In the genomic region with DNA sequence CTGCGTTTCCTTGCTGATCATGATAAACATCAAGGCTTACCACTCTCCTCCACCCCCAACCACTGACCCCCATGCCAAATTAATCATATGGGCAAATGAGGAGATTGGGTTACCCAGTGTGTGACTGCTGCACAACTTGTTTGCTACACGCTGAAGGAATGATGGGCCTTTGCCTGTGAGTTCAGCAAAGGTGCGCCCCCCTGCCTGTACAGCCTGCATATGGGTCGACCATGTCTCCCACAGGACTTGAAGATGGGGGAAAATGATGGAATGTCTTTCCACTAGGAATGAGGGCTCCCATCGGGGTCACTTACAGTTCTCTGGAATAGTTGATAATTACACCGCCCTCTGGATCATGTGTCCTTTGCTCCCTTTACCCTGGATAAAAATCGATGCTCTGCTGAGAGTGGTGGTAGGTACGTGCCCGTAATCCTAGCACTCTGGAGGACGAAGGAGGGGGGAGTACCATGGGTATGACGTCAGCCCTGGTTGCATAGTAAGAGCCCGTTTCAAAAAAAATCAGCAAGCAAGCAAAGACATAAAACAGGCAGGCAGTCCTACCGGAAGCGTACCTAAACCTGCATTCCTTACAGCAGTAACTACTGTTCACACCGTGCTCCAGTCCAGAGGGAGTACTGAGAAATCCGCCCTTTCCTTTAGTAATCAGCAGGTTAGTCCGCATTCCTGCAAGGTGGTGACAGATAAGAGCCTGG, we compare ENCODE assay signal across 13 mouse cellular contexts. TPM values are rescaled to one million over a fixed set of nuclear protein-coding genes. Genes with fewer than 3 reads are reported as not detected.
DNase-seq lines count a peak whose midpoint lies in the region; ATAC-seq and TF ChIP-seq lines count a peak whose summit lies in the region.
"Had no signal": no experiment of that assay in that cellular context is flagged by ENCODE, and none has a peak within 500 bp of the region (broad histone marks: within the 10 kb centered on the region; RNA-seq: fewer than 3 reads in every experiment).

No protein-coding gene starts in this region.

- no peaks in the 10 kb centered on the region for H3K27me3 ChIP-seq in heart, embryonic 16.5 days (ENCODE audit: control insufficient read depth, insufficient read depth, low read length)
- peaks cover 5% of the 10 kb centered on the region for H3K27me3 ChIP-seq in E14TG2a.4 (ENCODE audit: insufficient read depth, low read length)
- no peaks in the 10 kb centered on the region for H3K27me3 ChIP-seq in embryonic facial prominence, embryonic 14.5 days (replicated peaks; ENCODE audit: control insufficient read depth, insufficient read depth, low read length)
- no peaks in the 10 kb centered on the region for H3K27me3 ChIP-seq in liver, embryonic 13.5 days
- H3K27me3 ChIP-seq: CH12.LX had no signal

- H3K4me2 ChIP-seq in heart, embryonic 16.5 days (ENCODE audit: low read depth, low read length): peak overlapping the region; percentile 44
- H3K4me2 ChIP-seq in embryonic facial prominence, embryonic 14.5 days (ENCODE audit: low read depth, low read length): peak overlapping the region; percentile 36
- H3K4me2 ChIP-seq in liver, embryonic 13.5 days: peak overlapping the region; percentile 17; the same call in 1 of the 2 replicates

- H3K36me3 ChIP-seq in heart, embryonic 16.5 days (ENCODE audit: control insufficient read depth, insufficient read depth): no peaks in the 10 kb centered on the region
- no peaks in the 10 kb centered on the region for H3K36me3 ChIP-seq in E14TG2a.4 (ENCODE audit: insufficient read depth, low read length)
- H3K36me3 ChIP-seq in embryonic facial prominence, embryonic 14.5 days (ENCODE audit: control insufficient read depth, insufficient read depth, low read length): no peaks in the 10 kb centered on the region
- no peaks in the 10 kb centered on the region for H3K36me3 ChIP-seq in liver, embryonic 13.5 days

- H3K9ac ChIP-seq in heart, embryonic 16.5 days (ENCODE audit: low read length): no peak overlapping the region
- no peak overlapping the region for H3K9ac ChIP-seq in embryonic facial prominence, embryonic 14.5 days (ENCODE audit: low read depth, low read length)
- H3K9ac ChIP-seq in liver, embryonic 13.5 days: no peak overlapping the region

- H3K27ac ChIP-seq in heart, embryonic 16.5 days (ENCODE audit: low read length): no peak overlapping the region
- H3K27ac ChIP-seq in embryonic facial prominence, embryonic 14.5 days (replicated peaks; ENCODE audit: low read depth, low read length): peak overlapping the region; percentile 36; the same call in 1 of the 2 replicates
- no peak overlapping the region for H3K27ac ChIP-seq in liver, embryonic 13.5 days
- H3K27ac ChIP-seq: gastrocnemius, adult 2 months had no signal

- no peak for DNase-seq in heart, adult 18-20 months
- peak; percentile 87 for DNase-seq in embryonic facial prominence, embryonic 14.5 days (ENCODE audit: low spot score)
- DNase-seq in liver, embryonic 13.5 days: no peak
- DNase-seq in cerebellum, postnatal 36 days: no peak
- DNase-seq in spleen, postnatal 4 days (ENCODE audit: low spot score in 2 of 2): no peak
- DNase-seq in thymus, postnatal 10 days (ENCODE audit: low spot score in 2 of 2): no peak
- DNase-seq: adrenal gland, adult 2 months; cerebellum, adult 2 months; gastrocnemius, adult 2 months had no signal

- ATAC-seq in heart, embryonic 16.5 days (replicated peaks; ENCODE audit: extremely low read depth, insufficient read depth, low FRiP score): no peak
- ATAC-seq in embryonic facial prominence, embryonic 14.5 days (ENCODE audit: low read depth): peak; percentile 94
- peak; percentile 78 for ATAC-seq in liver, embryonic 13.5 days (ENCODE audit: low read depth)

- no peak for TF ChIP-seq CTCF in E14TG2a.4 (conservative IDR thresholded peaks at IDR 0.05; ENCODE audit: low read length)

- peaks cover 3% of the 10 kb centered on the region; the same call in 1 of the 2 replicates for H3K4me1 ChIP-seq in heart, embryonic 16.5 days (ENCODE audit: control insufficient read depth, insufficient read depth, low read length)
- peaks cover 12% of the 10 kb centered on the region for H3K4me1 ChIP-seq in E14TG2a.4 (replicated peaks; ENCODE audit: low read depth, low read length)
- H3K4me1 ChIP-seq in embryonic facial prominence, embryonic 14.5 days (ENCODE audit: control insufficient read depth, insufficient read depth, low read length): no peaks in the 10 kb centered on the region
- H3K4me1 ChIP-seq in liver, embryonic 13.5 days (replicated peaks): 0 out of 2 replicates have a peak, but pooled peaks cover 3% of the 10 kb centered on the region

- 35% methylated on average over 17 of the region's 17 CpGs for WGBS in heart, embryonic 16.5 days
- WGBS in embryonic facial prominence, embryonic 14.5 days: 37% methylated on average over 17 of the region's 17 CpGs
- 38% methylated on average over 17 of the region's 17 CpGs for WGBS in liver, embryonic 13.5 days (ENCODE audit: insufficient replicate concordance)

- no peak overlapping the region for H3K4me3 ChIP-seq in heart, embryonic 16.5 days (ENCODE audit: low read length)
- peak overlapping the region; percentile 30; the same call in 1 of the 2 replicates for H3K4me3 ChIP-seq in E14TG2a.4 (replicated peaks; ENCODE audit: low read length)
- H3K4me3 ChIP-seq in embryonic facial prominence, embryonic 14.5 days (ENCODE audit: low read depth, low read length): no peak overlapping the region
- H3K4me3 ChIP-seq in liver, embryonic 13.5 days (replicated peaks): no peak overlapping the region
- H3K4me3 ChIP-seq: gastrocnemius, adult 2 months had no signal

- no peaks in the 10 kb centered on the region for H3K9me3 ChIP-seq in heart, embryonic 16.5 days (replicated peaks; ENCODE audit: control insufficient read depth, low read length)
- H3K9me3 ChIP-seq in E14TG2a.4 (ENCODE audit: low read length): no peaks in the 10 kb centered on the region
- H3K9me3 ChIP-seq in embryonic facial prominence, embryonic 14.5 days (ENCODE audit: control insufficient read depth, low read length): no peaks in the 10 kb centered on the region
- no peaks in the 10 kb centered on the region for H3K9me3 ChIP-seq in liver, embryonic 13.5 days (replicated peaks)

RNA-seq across cellular contexts. Expression of a gene that starts 11.7 kb away (rescaled TPM):
- polyA plus RNA-seq in heart, embryonic 16.5 days (2015; fragmentation: Nextera tagmentation; extraction: Ambion mirVana): 0.30 and 0.45 TPM in 2 replicates
- not detected for total RNA-seq in heart, adult 18-20 months (2021)
- 0.90 and 1.1 TPM in 2 replicates for polyA plus RNA-seq in embryonic facial prominence, embryonic 14.5 days (2014; fragmentation: Nextera tagmentation; extraction: Ambion mirVana)
- polyA plus RNA-seq in liver, embryonic 13.5 days (2015; fragmentation: Nextera tagmentation; extraction: Ambion mirVana): 0.50 and 0.81 TPM in 2 replicates
- total RNA-seq: adrenal gland, adult 2 months; CH12.LX; gastrocnemius, adult 2 months had no signal

RNA-seq across cellular contexts. Expression of a gene that starts 22.8 kb away (rescaled TPM):
- not detected in 2 replicates for polyA plus RNA-seq in heart, embryonic 16.5 days (2015; fragmentation: Nextera tagmentation; extraction: Ambion mirVana)
- not detected for total RNA-seq in heart, adult 18-20 months (2021)
- polyA plus RNA-seq in embryonic facial prominence, embryonic 14.5 days (2014; fragmentation: Nextera tagmentation; extraction: Ambion mirVana): not detected in 2 replicates
- polyA plus RNA-seq in liver, embryonic 13.5 days (2015; fragmentation: Nextera tagmentation; extraction: Ambion mirVana): not detected in 2 replicates
- total RNA-seq: adrenal gland, adult 2 months; CH12.LX; gastrocnemius, adult 2 months; layer of hippocampus, postnatal 25 days had no signal
- polyA plus RNA-seq: adrenal gland, adult 2 months had no signal

RNA-seq across cellular contexts. Expression of a gene that starts 46.5 kb away (rescaled TPM):
- polyA plus RNA-seq in heart, embryonic 16.5 days (2015; fragmentation: Nextera tagmentation; extraction: Ambion mirVana): 58.1 and 58.4 TPM in 2 replicates
- total RNA-seq in heart, adult 18-20 months (2021): 10 to 100 TPM; 21.1 to 26.5 TPM
- 77.8 and 84.3 TPM in 2 replicates for polyA plus RNA-seq in embryonic facial prominence, embryonic 14.5 days (2014; fragmentation: Nextera tagmentation; extraction: Ambion mirVana)
- 54.7 and 59.3 TPM in 2 replicates for polyA plus RNA-seq in liver, embryonic 13.5 days (2015; fragmentation: Nextera tagmentation; extraction: Ambion mirVana)
